Mouse (Mus musculus) WW6 (cell line): ENCODE measurements at regions not wholly inside any gene's neighbourhood (a gene's known extent, or its start where the extent isn't known, plus 50 kb on each side); places are given as distances from the start of the nearest gene placed in this dataset.

Experiments
- DNase-seq: peaks from one replicate; pipeline ENCODE4 v3.0.0-alpha.2; 2013; ENCODE audit warnings: low read depth, low spot score

- peak; percentile 0 for DNase-seq
Measured at GRCm38 (mm10) chrX:44228847-44229246, 139.3 kb downstream of the Dcaf12l2 start.
